Mouse (Mus musculus) kidney, postnatal 10 days (tissue): ENCODE data around the gene Trim16.
A peak's percentile ranks its signal among the peaks of the same experiment; 100 is the strongest.

Source experiments
- DNase-seq: peaks from one replicate; pipeline ENCODE4 v3.0.0; 2021; ENCODE audit warnings: mixed read lengths

Gene Trim16

DNA sequence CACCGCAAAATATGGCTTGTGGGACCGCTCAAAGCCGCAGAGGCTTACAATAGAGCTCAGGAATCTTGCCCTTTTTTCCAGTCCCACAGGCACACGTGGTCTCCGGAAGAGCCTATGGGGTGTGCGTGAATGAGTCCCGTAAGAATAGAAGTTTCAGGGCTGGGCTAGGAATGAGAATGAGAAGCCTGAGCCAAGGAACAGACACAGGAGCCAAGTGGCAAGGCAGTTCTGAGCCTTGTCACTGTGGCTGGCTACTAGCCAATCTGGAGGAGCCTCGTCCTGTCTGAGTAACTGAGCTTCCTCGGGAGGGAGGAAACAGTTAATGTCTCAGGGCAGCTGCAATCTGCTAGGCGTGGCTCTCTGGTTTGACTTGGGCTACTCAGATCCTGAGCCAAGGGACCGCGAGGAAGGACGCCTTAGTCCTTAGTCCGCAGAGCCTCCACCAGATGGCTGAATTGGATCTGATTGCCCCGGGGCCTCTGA is at the start of gene Trim16:
Gene Trim16, plus strand, starts transcription at position 173 of the 483 bp plus-strand sequence.
- peak; percentile 83 for DNase-seq

DNA sequence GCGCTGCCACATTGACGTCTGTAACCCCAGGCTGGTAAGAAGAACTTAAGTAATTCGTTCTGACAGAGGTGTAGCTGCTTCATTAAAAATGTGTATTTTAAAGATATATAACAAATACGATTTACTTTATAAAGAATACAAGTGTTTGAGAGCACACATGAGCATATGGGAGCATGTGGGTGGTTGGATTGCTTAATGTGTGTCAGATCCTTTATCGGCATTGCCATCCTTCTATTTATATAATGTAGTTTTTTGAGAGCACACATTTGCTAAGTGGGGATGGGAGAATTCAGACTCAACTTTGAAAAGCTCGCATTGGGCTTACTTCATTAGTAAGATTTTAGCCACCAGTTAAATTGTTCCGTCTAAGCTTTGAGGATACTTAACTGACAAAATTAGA is 43.5 kb upstream of the Trim16 start:
- DNase-seq, result no peak

DNA sequence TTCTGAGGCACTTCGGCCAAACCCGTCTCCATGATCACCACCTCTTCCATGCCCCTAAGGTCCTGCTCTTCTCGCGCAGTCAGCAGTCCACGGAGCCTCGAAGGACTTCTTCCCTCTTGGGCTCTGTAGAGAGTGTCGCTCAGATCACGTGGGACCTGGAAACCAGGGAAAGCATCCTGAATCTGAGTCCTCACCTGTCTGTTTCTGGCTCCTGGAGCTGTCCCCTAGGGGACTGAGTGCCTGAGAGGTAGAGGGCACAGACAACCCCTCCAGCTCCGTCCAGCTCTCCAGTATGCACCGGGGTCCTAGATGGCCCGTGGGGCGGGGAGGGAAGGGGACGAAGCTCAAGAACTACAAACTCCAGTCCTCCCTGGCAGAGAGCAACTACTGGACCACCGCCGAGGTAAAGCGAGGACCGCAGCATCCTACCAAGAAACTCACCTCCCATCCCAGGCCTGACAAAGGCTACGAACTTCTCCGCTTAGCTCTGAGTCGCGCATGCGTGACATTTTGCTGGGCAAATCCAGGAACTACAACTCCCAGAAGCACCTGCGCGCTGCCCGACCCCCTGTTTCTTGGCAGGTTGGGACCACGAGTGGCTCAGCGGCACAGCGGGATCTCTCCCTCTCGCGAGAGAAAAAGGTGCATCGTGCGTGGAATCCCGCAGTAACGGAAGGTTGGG is 31.0 kb upstream of the Trim16 start, which contains the start of gene Zfp286:
Gene Zfp286, minus strand, starts transcription at position 528 of the 682 bp plus-strand sequence.
- peak; percentile 92 for DNase-seq

DNA sequence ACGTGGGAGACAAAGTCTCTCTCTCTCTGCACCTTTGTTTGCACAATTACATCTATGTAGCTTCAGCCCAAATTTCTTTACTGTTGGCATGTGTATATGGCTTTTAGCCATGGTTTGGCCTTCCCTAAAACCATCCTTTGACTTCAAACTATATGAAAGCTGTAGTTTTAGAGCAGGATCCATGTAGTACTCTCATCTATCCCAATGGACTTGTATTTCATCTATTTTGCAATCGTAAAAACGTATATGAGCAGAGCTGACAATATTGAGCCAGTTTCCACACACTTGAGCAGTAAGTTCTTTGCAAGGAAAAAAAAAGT is 30.5 kb upstream of the Trim16 start:
- no peak for DNase-seq

DNA sequence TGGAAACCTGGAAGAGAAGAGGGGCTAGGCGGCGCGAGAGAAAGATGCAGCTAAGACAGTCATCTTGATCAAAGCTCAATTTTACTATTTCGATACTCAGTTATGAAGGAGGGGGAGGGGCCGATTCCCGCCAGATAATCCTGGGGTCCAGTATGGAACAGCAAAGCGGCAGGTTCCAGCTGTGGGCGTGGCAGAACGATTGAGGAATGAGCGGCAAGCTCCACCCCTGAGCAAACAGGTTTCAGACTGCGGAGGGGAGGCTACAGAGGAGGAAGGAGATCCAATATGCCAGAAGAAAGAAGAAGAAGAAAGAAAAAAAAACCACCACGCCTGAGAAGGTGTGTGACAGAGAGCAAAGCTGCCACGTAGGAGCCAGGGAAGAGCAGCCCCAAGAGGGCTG is 15.9 kb upstream of the Trim16 start:
- no peak for DNase-seq

DNA sequence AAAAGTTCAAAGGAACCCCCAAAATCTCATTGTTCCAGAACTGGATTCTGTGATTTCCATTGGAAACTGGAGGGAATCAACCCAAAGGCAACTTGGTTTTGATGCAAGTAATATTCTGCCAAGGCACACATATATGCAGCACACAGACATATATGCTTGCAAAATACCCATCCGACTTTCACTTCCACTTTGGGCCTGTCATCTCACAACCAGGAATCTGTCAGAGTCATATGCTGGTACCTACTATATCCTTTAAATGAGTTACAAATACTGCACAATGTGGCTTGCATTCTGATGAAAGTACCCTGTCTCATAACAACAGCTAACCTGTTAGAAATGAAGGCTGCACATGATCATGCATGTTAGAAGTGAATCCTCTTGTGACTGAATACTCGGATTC is 12.1 kb upstream of the Trim16 start:
- no peak for DNase-seq

DNA sequence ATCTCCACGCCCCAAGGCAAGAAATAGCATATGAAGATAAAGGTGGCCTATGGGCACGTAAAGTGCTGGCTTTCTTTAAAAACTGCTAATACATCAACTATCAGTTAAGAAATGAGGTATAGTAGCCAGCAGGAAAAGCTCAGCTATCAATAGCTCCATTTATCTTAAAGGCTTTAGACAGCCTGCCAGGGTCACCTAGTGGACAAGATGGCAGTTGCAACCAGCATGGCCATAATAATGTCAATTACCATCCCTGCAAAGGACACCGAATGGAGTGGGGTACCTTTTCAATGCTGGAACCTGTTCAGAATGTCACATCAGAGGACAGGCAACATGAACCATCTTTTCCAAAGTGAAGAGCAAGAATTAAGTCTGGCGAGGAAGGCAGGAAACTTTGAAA is 10.8 kb upstream of the Trim16 start:
- DNase-seq, result peak; percentile 46

DNA sequence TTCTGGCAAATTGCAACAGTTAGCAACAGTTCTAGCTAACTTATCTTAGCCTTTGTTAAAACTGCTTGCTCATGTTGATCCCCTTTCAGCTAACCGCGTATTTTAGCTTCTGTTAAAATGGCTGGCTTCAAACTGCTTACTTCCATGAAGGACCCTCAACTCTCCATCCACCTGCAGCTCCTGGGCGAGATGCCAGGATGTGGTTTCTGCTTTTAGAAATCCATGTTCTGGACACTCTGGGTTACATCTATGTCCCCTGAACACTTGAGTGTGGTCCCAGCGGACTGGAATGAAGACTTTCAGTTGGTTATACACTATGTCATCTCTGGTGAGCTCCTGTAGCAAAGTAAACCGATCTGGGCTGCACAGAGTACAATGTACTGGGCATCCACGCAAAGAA is 7.8 kb upstream of the Trim16 start:
- DNase-seq, result peak; percentile 17

DNA sequence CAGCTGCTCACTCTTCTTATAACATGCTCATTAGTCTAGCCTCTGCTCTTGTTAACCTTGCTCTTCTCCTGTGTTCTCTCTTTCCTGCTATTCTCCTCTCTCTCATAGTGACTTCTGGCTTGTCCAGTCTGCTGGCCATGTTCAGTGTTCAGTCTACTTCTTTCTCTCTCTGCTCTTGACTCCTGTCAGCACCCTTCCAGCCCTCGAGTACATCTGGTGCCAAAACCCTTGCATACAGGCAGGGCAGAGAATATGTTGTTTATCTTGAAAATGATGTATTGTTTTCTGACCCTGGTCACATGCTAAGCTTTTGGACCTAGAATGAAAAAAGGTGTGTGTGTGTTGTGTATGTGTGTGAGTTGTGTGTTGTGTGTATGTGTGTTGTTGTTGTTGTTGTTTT is 6.5 kb upstream of the Trim16 start:
- no peak for DNase-seq

DNA sequence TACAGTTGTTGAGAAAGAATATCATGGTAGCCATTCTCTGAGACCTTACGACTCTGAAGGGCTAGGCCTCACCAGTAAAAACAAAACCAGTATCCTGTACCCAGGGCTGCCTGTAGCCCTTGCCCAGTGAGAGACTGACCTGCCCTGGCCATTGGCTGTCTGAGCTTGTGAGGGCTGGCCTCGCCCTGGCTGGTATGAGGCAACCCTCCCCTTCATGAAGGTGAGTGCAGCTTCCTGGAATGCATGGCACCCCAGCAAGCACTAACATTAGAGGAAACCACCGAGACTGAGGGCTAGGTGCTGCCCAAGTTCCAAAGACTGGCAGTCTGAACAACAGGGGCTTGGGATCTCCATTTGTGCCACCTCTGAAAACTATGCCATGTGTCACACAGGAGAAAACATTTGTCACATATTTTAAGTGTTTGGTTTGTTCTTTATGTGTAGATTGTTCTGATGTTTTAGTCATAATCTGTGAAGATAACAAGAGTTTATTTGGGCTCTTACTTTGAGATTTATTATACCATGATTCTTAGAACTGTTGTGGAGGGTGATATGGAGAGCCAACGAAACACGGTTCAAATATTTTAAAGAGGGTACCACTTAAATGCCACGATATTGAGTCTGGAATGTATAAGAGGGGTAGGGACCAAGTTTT is 5.9 kb upstream of the Trim16 start:
- DNase-seq, result peak; percentile 33

DNA sequence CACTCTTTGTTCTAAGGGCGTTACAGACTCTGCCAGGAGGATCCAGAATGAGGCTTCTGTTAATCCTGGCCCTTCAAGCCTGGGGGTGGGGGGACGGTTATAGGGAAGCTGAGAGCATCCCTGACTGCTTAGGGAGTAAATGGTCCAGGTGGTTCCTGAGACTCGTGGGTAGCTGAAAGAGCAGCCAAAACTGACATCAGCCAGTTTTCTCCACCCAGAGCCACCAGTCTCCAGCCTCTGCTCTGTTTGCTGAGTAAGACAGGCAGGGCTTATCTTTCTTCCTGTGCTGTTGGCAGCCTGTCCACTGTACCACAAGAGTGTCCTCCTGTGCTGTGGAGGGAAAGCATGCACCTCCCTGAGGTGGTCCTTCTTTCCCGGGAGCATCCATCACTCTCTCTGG is 5.4 kb upstream of the Trim16 start:
- no peak for DNase-seq

DNA sequence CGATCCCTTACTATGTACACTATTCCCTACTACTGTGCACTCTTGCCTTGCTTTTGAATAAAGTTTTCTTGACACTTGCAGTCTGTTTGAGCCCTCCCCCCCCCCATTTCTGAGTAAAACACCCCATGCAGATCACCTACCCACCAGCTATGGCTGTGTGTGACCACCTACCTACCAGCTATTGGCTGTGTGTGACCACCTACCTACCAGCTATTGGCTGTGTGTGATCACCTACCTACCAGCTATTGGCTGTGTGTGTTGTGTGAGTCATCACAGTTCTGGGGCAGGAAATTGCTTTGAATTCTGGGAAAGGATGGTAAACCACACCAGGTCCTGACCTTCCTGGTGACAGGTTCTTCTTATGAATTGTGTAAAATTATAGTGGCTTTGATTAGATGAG is 4.6 kb upstream of the Trim16 start:
- DNase-seq, result no peak

DNA sequence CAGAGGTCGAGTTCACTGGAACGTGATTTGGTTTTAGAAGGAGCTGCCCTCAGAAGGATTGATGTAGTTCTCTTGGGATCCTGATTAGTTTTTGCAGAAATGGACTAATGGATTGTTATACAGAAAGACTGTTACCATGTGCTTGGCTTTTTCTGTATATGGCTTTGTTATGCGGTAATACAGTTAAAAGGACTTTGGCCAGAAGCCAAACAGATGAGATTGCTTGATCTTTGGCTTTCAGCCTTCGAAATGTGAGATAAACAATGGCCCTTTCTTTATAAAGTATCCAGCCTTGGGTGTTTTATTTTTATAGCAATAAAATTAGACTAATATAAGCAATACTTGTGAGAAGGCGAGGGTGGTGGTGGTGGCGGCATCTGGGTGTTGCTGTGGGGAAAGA is 3.4 kb upstream of the Trim16 start:
- no peak for DNase-seq

DNA sequence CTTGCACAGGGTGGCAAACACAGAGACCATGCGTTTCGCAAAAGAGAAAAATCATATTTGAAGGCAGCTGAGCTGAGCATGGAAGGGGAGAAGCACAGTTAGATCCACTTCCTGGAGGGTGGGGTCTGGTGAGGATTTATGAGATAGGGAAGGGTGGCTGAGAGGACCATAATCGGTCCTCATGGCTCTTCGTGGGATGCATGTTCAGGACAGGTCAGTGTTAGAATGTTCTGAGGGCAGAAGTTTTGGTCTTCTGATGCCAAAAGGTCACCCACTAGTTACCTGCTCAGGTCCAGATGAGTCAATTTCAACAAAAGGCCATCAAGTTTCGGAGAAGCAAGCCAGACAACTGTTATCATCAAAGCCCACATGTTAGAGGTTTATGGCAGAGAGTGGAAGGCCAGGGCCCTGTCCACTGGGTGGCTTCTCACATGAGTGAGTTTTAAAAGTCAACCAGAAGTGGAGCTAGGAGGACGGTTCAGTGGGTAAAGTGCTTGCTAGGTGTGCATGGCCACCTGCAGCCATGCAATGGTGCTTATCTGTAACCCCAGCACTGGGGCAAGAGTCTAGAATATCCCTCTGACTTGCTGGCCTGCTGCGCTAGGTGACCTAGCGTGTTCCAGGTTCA is 858 bp upstream of the Trim16 start:
- DNase-seq, result no peak

DNA sequence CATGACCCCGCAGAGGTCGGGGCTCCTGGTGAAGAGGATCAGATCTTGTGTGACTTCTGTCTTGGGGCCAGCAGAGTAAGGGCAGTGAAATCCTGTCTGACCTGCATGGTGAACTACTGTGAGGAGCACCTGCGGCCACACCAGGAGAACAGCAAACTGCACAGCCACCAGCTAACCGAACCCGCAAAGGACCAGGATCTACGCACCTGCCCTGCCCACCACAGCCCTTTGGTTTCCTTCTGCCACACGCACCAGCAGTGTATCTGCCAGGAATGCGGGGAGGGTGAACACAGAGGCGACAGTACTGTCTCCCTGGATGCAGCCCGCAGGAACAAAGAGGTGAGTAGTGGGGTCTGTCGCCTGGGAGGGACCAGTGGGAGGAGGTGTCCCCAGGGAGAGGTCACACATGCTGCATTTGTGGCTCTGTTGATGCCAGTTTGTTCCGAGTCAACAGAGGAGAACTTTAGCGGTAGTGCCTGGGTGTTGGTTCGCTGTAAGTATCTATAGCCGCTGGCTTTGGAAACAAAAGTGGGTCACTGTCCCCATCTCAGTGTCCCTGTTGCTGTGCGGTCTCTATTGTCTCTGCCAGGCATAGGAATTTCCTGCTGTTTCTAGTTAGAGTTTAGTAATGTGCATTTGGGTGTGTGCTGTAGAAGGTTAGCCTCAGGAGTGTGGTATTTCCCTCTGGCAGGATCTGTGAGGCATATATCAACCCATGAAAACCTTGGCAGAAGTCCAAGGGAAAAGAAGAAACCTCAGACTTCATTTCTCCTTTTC is 818 bp downstream of the Trim16 start:
- DNase-seq, result peak; percentile 41

DNA sequence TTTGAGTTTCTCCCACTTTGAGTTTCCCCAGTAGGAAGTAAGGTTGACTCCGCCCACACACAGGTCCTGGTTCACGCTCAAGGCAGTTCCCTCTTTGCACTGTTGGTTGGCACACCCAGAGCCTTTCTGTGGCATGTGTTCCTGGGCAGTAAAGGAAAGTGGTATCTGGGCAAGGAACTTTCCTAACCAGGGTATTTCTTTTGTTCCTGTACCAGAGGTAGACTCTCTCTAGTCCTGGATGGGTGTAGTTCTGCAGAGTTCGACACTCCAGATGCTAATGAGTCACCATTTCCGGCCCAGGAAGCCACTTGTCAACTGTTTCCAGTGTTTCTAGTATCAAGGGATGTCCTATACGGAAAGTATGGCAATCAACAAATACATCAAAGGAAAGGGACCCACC is 1.9 kb downstream of the Trim16 start:
- peak; percentile 55 for DNase-seq

DNA sequence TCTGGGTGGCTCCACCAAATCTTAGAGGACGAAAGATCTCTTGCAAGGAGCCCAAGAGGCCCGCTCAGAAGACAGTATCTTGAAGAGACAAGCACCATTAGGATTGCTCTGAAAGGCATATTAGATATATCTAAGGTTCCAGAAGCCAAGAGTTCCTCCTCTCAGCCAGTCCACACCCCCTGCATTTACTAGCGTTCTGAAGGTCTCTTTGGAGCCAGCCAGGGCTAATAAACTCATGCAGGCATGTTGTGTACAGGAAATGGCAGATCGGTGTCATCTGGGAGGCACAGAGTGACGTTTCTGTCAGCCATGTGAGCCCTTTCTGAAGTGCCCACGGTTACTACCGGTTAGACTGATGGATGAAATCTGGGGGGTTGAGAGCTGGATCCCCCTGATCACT is 4.2 kb downstream of the Trim16 start:
- no peak for DNase-seq

DNA sequence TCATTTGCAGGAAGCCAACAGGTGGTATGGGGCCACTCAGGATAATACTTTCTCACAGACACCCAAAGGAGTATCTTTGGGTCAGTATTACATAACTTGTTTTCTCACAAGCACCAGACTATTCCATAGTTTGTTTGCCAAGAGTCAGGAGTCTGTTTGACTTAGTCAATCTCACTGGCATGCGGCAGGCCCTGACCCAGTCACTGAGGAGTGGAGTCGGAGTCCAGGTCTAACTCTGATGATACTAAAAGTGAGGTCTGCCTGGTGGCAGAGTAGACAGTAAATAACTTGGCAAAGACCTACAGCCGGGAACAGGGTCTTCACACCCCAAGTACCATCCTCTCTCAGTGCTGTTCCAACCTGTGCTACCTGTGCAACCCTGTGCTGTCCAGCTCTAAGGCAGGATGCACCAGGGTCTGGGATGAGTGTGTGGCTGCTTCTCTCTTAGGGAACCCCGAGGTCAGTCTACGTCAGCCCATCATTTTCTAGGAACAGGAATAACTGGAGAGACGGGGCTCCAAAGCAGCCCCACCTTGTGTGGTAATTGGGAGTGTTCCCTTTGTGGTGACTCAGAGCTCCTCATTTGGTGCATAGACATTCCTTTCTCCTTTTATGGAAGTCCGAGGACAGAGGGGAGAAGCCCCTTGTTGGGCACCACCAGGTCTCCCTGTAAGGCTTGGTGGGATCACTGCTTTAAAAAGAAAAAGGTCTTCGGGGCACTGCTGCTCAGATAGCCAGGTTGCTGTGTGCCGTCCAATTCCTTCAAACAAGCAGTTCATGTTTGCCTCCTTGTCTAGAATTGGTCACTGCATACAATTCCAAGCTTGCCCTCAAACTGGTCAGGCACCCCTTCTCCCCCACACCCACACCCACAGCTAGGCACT is 5.4 kb downstream of the Trim16 start:
- no peak for DNase-seq

DNA sequence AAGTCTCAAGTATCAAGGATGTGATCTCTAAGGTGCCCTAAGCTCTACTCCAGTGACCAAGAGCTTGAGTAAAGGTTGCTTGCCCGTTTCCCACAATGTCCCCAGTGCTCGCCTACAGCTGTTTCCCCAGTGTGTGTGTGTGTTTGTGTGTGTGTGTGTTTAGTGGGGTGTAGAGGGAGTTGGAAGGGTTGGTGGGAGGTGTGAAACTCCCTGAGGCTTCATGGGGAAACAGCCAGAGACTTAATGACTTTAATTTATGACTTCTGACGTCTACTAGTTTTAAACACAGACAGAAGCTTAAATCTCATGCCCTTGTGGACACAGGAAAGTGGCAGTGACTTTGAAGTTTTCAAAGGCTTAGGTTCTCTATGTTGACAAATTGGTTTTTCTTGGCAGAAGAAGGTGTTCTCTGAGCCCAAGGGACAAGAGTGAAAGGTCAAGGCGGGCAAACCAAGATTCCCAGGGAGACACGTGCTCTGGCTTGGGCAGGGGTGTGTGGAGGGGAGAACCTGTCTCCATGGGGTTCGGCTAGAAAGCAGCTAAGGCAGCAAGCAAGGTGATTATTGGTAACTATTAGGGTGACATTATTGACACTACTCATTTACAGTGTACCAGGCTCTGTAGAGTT is 6.2 kb downstream of the Trim16 start:
- peak; percentile 45 for DNase-seq

DNA sequence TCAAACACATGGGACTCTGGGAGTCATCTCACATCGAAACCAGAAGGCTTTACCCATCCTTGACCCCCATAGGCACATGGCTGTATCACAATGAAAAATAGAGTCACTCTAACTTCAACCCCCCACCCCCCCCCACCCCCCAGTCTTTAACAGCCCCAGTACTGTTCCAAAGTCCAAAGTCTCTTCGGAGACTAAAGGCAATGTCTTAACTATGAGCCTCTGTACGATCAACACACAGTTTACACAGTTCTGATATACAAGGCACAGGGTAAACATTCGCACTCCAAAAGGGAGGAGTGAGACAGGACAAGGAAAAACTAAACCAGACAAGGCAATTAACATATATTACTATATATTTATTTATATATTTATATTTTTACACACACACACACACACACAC is 7.1 kb downstream of the Trim16 start:
- DNase-seq, result no peak

DNA sequence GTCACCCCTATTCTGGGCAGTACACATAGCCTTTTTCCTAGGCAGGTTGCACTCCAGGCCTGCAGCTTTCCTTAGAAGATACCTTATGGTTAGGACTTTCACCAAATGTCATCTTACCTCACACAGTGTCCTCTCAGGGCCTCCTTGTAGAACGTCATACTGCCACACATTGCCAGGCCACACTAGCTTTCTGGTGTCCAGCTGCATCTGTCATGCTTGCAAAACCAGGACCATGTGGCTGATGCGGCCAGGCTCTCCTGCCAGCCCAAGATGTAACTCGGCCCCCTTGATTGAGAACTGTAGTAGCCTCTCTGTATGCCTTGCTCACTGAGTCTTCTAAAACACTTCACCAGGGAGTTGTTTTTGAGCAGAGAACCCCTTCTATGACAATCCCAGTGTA is 7.9 kb downstream of the Trim16 start:
- DNase-seq, result no peak

DNA sequence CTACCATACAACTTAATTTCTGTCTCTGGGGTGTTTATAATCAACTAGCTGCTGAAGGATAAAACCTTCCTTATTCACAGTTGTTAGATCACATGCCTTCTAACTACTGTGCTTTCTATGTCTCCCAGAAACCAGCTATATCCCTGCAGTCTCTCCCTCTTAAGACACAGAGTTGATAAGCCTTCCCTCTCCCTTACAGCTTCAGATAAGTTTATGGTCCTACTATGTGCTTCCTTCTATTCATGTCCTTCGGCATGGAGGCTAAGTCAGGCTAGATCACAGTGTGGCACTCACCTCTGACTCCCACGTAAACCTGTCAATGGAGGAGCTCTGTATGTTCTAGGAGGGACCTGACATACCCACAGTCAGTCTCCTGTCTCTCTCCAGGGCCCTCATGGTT is 10.4 kb downstream of the Trim16 start:
- DNase-seq, result no peak
